Mouse (Mus musculus): ENCODE measurements around the gene Car14.

DNA sequence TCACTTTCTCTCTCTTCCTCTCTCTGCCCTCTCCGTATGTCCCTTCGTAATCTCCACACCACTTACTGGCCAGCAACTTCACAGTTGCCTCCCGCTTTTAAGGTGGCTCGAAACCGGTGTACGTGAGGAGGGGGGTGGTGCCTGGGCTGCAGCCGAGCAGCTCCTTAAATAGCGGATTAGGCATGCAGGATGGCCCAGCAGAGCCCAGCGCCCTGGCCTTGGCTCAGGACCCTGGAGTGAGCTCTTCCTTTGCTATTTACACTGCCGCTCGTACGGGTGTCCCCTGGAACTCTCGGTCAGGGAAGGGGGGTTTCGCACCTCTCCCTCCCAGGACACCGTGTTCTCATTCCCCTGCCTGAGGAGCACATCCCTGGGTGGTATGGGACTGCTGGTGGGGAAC lies at the start of gene Car14:
- no peak for TF ChIP-seq MYC (IDR thresholded peaks at IDR 0.05; ENCODE audit: low read depth, low read length)
- no peak for TF ChIP-seq NRF1 (IDR thresholded peaks at IDR 0.05; ENCODE audit: insufficient read depth, low read depth, low read length, poor library complexity, severe bottlenecking)

Measured in MEL (cell line).